Mouse (Mus musculus): ENCODE measurements at regions not wholly inside any gene's neighbourhood (a gene's known extent, or its start where the extent isn't known, plus 50 kb on each side); places are given as distances from the start of the nearest gene placed in this dataset.

DNA sequence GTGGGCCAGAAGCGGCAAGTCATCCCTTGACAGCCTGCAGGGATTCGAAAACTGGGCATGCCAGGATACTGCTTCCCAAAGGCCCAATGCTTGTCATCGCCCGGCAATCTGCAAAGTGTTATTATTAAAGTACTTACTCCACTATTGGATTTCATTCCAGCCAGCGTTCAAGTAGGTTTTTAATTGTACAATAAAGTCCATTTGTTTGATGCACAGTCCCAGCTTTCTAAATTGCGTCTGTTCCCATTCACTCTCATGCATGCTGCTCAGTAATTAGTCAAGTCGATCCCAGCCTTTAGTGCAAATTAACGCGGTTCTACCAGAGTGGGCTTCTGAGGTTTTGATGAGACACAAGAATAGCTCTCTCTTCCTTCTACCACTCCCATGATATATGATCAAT, 131.9 kb upstream of the Kirrel3 start:
- no peak for TF ChIP-seq POLR2A (IDR thresholded peaks at IDR 0.05; ENCODE audit: insufficient read depth, low read depth, low read length)
- TF ChIP-seq CTCF (IDR thresholded peaks at IDR 0.05): no peak
- no peak for TF ChIP-seq EP300 (IDR thresholded peaks at IDR 0.05; ENCODE audit: insufficient read depth, low read depth, low read length)
